Mouse (Mus musculus) midbrain, embryonic 14.5 days (tissue): ENCODE results near the gene Vwde. TPM values are rescaled to one million over a fixed set of nuclear protein-coding genes. Genes with fewer than 3 reads are reported as not detected.

Experiments
- ATAC-seq: fragments of 200-750 bp; cut with Nextera tagmentation; 2 replicates; pipeline ENCODE4 v1.8.0; 2017; ENCODE audit warnings: moderate number of reproducible peaks, moderate library complexity; ENCODE audit not compliant: low FRiP score, low TSS enrichment
- DNase-seq: peaks from one replicate; pipeline ENCODE4 v3.0.0-alpha.2; 2015
- H3K27ac ChIP-seq: fragments of 300-500 bp; sonication (generic); replicated peaks from 2 replicates; pipeline ENCODE4 v1.5.1; 2014; ENCODE audit warnings: mild to moderate bottlenecking, low read depth, low read length, moderate library complexity
- H3K27me3 ChIP-seq: fragments of 300-500 bp; sonication (generic); 2 replicates; pipeline ENCODE4 v1.6.1; 2014; ENCODE audit warnings: low read length, control low read depth, mixed read lengths; ENCODE audit not compliant: control insufficient read depth, insufficient read depth
- H3K36me3 ChIP-seq: fragments of 300-500 bp; sonication (generic); 2 replicates; pipeline ENCODE4 v1.6.1; 2014; ENCODE audit warnings: low read length, control low read depth; ENCODE audit not compliant: control insufficient read depth, insufficient read depth
- H3K4me1 ChIP-seq: fragments of 300-500 bp; sonication (generic); 2 replicates; pipeline ENCODE4 v1.6.1; 2014; ENCODE audit warnings: mild to moderate bottlenecking, antibody characterized with exemption, low read length, control low read depth; ENCODE audit not compliant: control insufficient read depth, insufficient read depth
- H3K4me2 ChIP-seq: fragments of 300-500 bp; sonication (generic); 2 replicates; pipeline ENCODE4 v1.6.1; 2014; ENCODE audit warnings: mild to moderate bottlenecking, low read length, moderate library complexity
- H3K4me3 ChIP-seq: fragments of 300-500 bp; sonication (generic); replicated peaks from 2 replicates; pipeline ENCODE4 v1.5.1; 2014; ENCODE audit warnings: low read depth, low read length
- H3K9ac ChIP-seq: fragments of 300-500 bp; sonication (generic); replicated peaks from 2 replicates; pipeline ENCODE4 v1.6.1; 2014; ENCODE audit warnings: mild to moderate bottlenecking, low read length, moderate library complexity
- H3K9me3 ChIP-seq: fragments of 300-500 bp; sonication (generic); 2 replicates; pipeline ENCODE4 v1.6.1; 2016; ENCODE audit warnings: low read length, control low read depth, mixed read lengths; ENCODE audit not compliant: control insufficient read depth
- WGBS: fragments of 180-500 bp; shearing (Covaris S2); extraction: QIAGEN DNeasy Blood & Tissue Kit; methylation state at CpG from one replicate; pipeline ENCODE4 v1.1.7; 2014; 5-methylcytosine and 5-hydroxymethylcytosine counted together
- polyA plus RNA-seq: library from polyadenylated mRNA; unstranded; fragments of >200 nt; fragmentation: Nextera tagmentation; extraction: Ambion mirVana; gene quantifications from 2 replicates; pipeline ENCODE4 v1.2.1, GENCODE M21; 2014

Vwde gene
- polyA plus RNA-seq, 1 experiment from 2014 or later: 0.25 TPM

- Histone ChIP-seq H3K4me1 (no peaks in the 10 kb centered on the region), H3K36me3 (no peaks in the 10 kb centered on the region), H3K9me3 (no peaks in the 10 kb centered on the region), H3K27me3 (no peaks in the 10 kb centered on the region), H3K4me3 (no peak overlapping the region), H3K9ac (no peak overlapping the region), H3K4me2 (no peak overlapping the region), H3K27ac (no peak overlapping the region)
- DNase-seq: no peak
- WGBS: 71% methylated on average over 9 of the region's 9 CpGs
- no peak for ATAC-seq
Measured at GRCm38 (mm10) chr6:13166240-13166937, 58.4 kb downstream of the Vwde start.

- peak; percentile 58; the same call in 1 of the 2 replicates for ATAC-seq
- H3K27ac ChIP-seq: no peak overlapping the region
- no peak overlapping the region for H3K9ac ChIP-seq
- peak; percentile 77 for DNase-seq
- no peaks in the 10 kb centered on the region for H3K27me3 ChIP-seq
- 84% methylated on average over 2 of the region's 2 CpGs for WGBS
- H3K4me2 ChIP-seq: no peak overlapping the region
- no peaks in the 10 kb centered on the region for H3K36me3 ChIP-seq
- H3K4me3 ChIP-seq: no peak overlapping the region
- no peaks in the 10 kb centered on the region for H3K9me3 ChIP-seq
- H3K4me1 ChIP-seq: no peaks in the 10 kb centered on the region
Measured at GRCm38 (mm10) chr6:13159437-13159836, 65.3 kb downstream of the Vwde start.

- Histone ChIP-seq H3K4me2 (no peak overlapping the region), H3K27ac (no peak overlapping the region), H3K9me3 (no peaks in the 10 kb centered on the region), H3K9ac (no peak overlapping the region), H3K4me1 (no peaks in the 10 kb centered on the region), H3K36me3 (no peaks in the 10 kb centered on the region), H3K4me3 (no peak overlapping the region), H3K27me3 (no peaks in the 10 kb centered on the region)
- ATAC-seq: no peak
- WGBS: 98% methylated on average over 9 of the region's 9 CpGs
- no peak for DNase-seq
Measured at GRCm38 (mm10) chr6:13153888-13154697, 70.7 kb downstream of the Vwde start.

- Histone ChIP-seq H3K9me3 (no peaks in the 10 kb centered on the region), H3K27ac (no peak overlapping the region), H3K4me1 (no peaks in the 10 kb centered on the region), H3K9ac (no peak overlapping the region), H3K27me3 (no peaks in the 10 kb centered on the region), H3K4me2 (no peak overlapping the region), H3K36me3 (no peaks in the 10 kb centered on the region), H3K4me3 (no peak overlapping the region)
- DNase-seq (peak; percentile 89), ATAC-seq (no peak; the same call in 1 of the 2 replicates)
- 78% methylated on average over 1 of the region's 1 CpGs for WGBS
Measured at GRCm38 (mm10) chr6:13152062-13152640, 72.6 kb downstream of the Vwde start.

GRCm38 (mm10) chr6:13137255-13137654, 87.5 kb downstream of the Vwde start:
- no peaks in the 10 kb centered on the region for H3K27me3 ChIP-seq
- H3K36me3 ChIP-seq: no peaks in the 10 kb centered on the region
- 91% methylated on average over 1 of the region's 1 CpGs for WGBS
- no peak overlapping the region for H3K4me2 ChIP-seq
- H3K27ac ChIP-seq: no peak overlapping the region
- DNase-seq (no peak), ATAC-seq (no peak)
- H3K9ac ChIP-seq: no peak overlapping the region
- no peak overlapping the region for H3K4me3 ChIP-seq
- H3K4me1 ChIP-seq: no peaks in the 10 kb centered on the region
- H3K9me3 ChIP-seq: no peaks in the 10 kb centered on the region

- Histone ChIP-seq H3K9me3 (no peaks in the 10 kb centered on the region), H3K4me3 (no peak overlapping the region), H3K36me3 (no peaks in the 10 kb centered on the region), H3K4me2 (no peak overlapping the region), H3K4me1 (no peaks in the 10 kb centered on the region), H3K27me3 (no peaks in the 10 kb centered on the region), H3K27ac (no peak overlapping the region), H3K9ac (no peak overlapping the region)
- WGBS: 80% methylated on average over 1 of the region's 1 CpGs
- ATAC-seq (no peak), DNase-seq (no peak)
Measured at GRCm38 (mm10) chr6:13108662-13109061, 116.1 kb downstream of the Vwde start.

Other genes with a start within 250 kb of the Vwde start
- 43.3 and 46.6 TPM in 2 replicates for gene Tmem106b, start 155.2 kb downstream of the Vwde start, polyA plus RNA-seq